Mouse (Mus musculus): ENCODE results near the gene Snx12. TPM values are rescaled to one million over a fixed set of nuclear protein-coding genes. Genes with fewer than 3 reads are reported as not detected.
A peak's percentile ranks its signal among the peaks of the same experiment; 100 is the strongest.
"Not testable (repeated sequence)": the region's sequence is repeated elsewhere in the genome, so short reads cannot be mapped to it uniquely, and the experiment has no call there.

Snx12 gene
- polyA plus RNA-seq, 1 experiment = 55.8 TPM

GRCm38 (mm10) chrX:101157488-101157887, 64.9 kb downstream of the Snx12 start:
- Histone ChIP-seq H3K4me3 (ENCODE audit: insufficient read depth, low read length) (no peak overlapping the region), H3K27ac (ENCODE audit: insufficient read depth, low read depth, low read length) (no peak overlapping the region), H3K4me1 (ENCODE audit: control insufficient read depth, insufficient read depth, low read length) (peaks cover 3% of the 10 kb centered on the region; the same call in 1 of the 2 replicates)
- TF ChIP-seq CTCF (IDR thresholded peaks at IDR 0.05; ENCODE audit: low read depth, low read length) (no peak), POLR2A (IDR thresholded peaks at IDR 0.05; ENCODE audit: borderline replicate concordance, low read depth, low read length) (no peak)

- TF ChIP-seq CTCF (IDR thresholded peaks at IDR 0.05; ENCODE audit: low read depth, low read length) = no peak
- TF ChIP-seq POLR2A (IDR thresholded peaks at IDR 0.05; ENCODE audit: borderline replicate concordance, low read depth, low read length) = no peak
- Histone ChIP-seq H3K27ac (ENCODE audit: insufficient read depth, low read depth, low read length) (no peak overlapping the region), H3K4me3 (ENCODE audit: insufficient read depth, low read length) (no peak overlapping the region), H3K4me1 (ENCODE audit: control insufficient read depth, insufficient read depth, low read length) (peaks cover 3% of the 10 kb centered on the region; the same call in 1 of the 2 replicates)
These were observed 66.0 kb downstream of the Snx12 start for GRCm38 (mm10) chrX:101156369-101156768.

- Histone ChIP-seq H3K4me1 (ENCODE audit: control insufficient read depth, insufficient read depth, low read length) (no peaks in the 10 kb centered on the region), H3K4me3 (ENCODE audit: insufficient read depth, low read length) (no peak overlapping the region), H3K27ac (ENCODE audit: insufficient read depth, low read depth, low read length) (no peak overlapping the region)
- TF ChIP-seq POLR2A (IDR thresholded peaks at IDR 0.05; ENCODE audit: borderline replicate concordance, low read depth, low read length) = no peak
- TF ChIP-seq CTCF (IDR thresholded peaks at IDR 0.05; ENCODE audit: low read depth, low read length) = no peak
These were observed 74.9 kb downstream of the Snx12 start for GRCm38 (mm10) chrX:101147506-101147905.

- Histone ChIP-seq H3K4me3 (ENCODE audit: insufficient read depth, low read length) (peak overlapping the region; percentile 40), H3K4me1 (ENCODE audit: control insufficient read depth, insufficient read depth, low read length) (0 out of 2 replicates have a peak, but pooled peaks cover 2% of the 10 kb centered on the region), H3K27ac (ENCODE audit: insufficient read depth, low read depth, low read length) (peak overlapping the region; percentile 80)
- no peak for TF ChIP-seq CTCF (IDR thresholded peaks at IDR 0.05; ENCODE audit: low read depth, low read length)
- no peak for TF ChIP-seq POLR2A (IDR thresholded peaks at IDR 0.05; ENCODE audit: borderline replicate concordance, low read depth, low read length)
These were observed 90.2 kb downstream of the Snx12 start for GRCm38 (mm10) chrX:101131992-101132791.

- no peak overlapping the region for H3K27ac ChIP-seq (ENCODE audit: insufficient read depth, low read depth, low read length)
- TF ChIP-seq POLR2A (IDR thresholded peaks at IDR 0.05; ENCODE audit: borderline replicate concordance, low read depth, low read length) (no peak), CTCF (IDR thresholded peaks at IDR 0.05; ENCODE audit: low read depth, low read length) (no peak)
- H3K4me3 ChIP-seq (ENCODE audit: insufficient read depth, low read length) = no peak overlapping the region
- H3K4me1 ChIP-seq (ENCODE audit: control insufficient read depth, insufficient read depth, low read length) = peaks cover 8% of the 10 kb centered on the region
These were observed 91.4 kb downstream of the Snx12 start for GRCm38 (mm10) chrX:101131001-101131400.

- peaks cover 12% of the 10 kb centered on the region for H3K4me1 ChIP-seq (ENCODE audit: control insufficient read depth, insufficient read depth, low read length)
- H3K4me3 ChIP-seq (ENCODE audit: insufficient read depth, low read length) = no peak overlapping the region
- no peak for TF ChIP-seq CTCF (IDR thresholded peaks at IDR 0.05; ENCODE audit: low read depth, low read length)
- TF ChIP-seq POLR2A (IDR thresholded peaks at IDR 0.05; ENCODE audit: borderline replicate concordance, low read depth, low read length) = no peak
- no peak overlapping the region for H3K27ac ChIP-seq (ENCODE audit: insufficient read depth, low read depth, low read length)
These were observed 93.8 kb downstream of the Snx12 start for GRCm38 (mm10) chrX:101128559-101128958.

GRCm38 (mm10) chrX:101126977-101127376, 95.4 kb downstream of the Snx12 start:
- TF ChIP-seq CTCF (IDR thresholded peaks at IDR 0.05; ENCODE audit: low read depth, low read length) (no peak), POLR2A (IDR thresholded peaks at IDR 0.05; ENCODE audit: borderline replicate concordance, low read depth, low read length) (no peak)
- H3K27ac ChIP-seq (ENCODE audit: insufficient read depth, low read depth, low read length) = no peak overlapping the region
- H3K4me1 ChIP-seq (ENCODE audit: control insufficient read depth, insufficient read depth, low read length) = peaks cover 11% of the 10 kb centered on the region
- H3K4me3 ChIP-seq (ENCODE audit: insufficient read depth, low read length) = no peak overlapping the region

- Histone ChIP-seq H3K4me1 (ENCODE audit: control insufficient read depth, insufficient read depth, low read length) (peaks cover 10% of the 10 kb centered on the region), H3K4me3 (ENCODE audit: insufficient read depth, low read length) (no peak overlapping the region), H3K27ac (ENCODE audit: insufficient read depth, low read depth, low read length) (no peak overlapping the region)
- no peak for TF ChIP-seq CTCF (IDR thresholded peaks at IDR 0.05; ENCODE audit: low read depth, low read length)
- TF ChIP-seq POLR2A (IDR thresholded peaks at IDR 0.05; ENCODE audit: borderline replicate concordance, low read depth, low read length) = no peak
These were observed 95.8 kb downstream of the Snx12 start for GRCm38 (mm10) chrX:101126474-101126955.

- Histone ChIP-seq H3K27ac (ENCODE audit: insufficient read depth, low read depth, low read length) (no peak overlapping the region), H3K4me3 (ENCODE audit: insufficient read depth, low read length) (no peak overlapping the region), H3K4me1 (ENCODE audit: control insufficient read depth, insufficient read depth, low read length) (0 out of 2 replicates have a peak, but pooled peaks cover under 1% of the 10 kb centered on the region)
- TF ChIP-seq POLR2A (IDR thresholded peaks at IDR 0.05; ENCODE audit: borderline replicate concordance, low read depth, low read length) (no peak), CTCF (IDR thresholded peaks at IDR 0.05; ENCODE audit: low read depth, low read length) (no peak)
These were observed 101.8 kb downstream of the Snx12 start for GRCm38 (mm10) chrX:101120546-101120945.

- Histone ChIP-seq H3K4me1 (ENCODE audit: control insufficient read depth, insufficient read depth, low read length) (no peaks in the 10 kb centered on the region), H3K27ac (ENCODE audit: insufficient read depth, low read depth, low read length) (no peak within 1 kb of the TSS), H3K4me3 (ENCODE audit: insufficient read depth, low read length) (no peak within 1 kb of the TSS)
- TF ChIP-seq POLR2A (IDR thresholded peaks at IDR 0.05; ENCODE audit: borderline replicate concordance, low read depth, low read length) = no peak
- TF ChIP-seq CTCF (IDR thresholded peaks at IDR 0.05; ENCODE audit: low read depth, low read length) = no peak
These were observed 136.4 kb downstream of the Snx12 start, which contains the start of gene Slc7a3 for GRCm38 (mm10) chrX:101085920-101086319. TSS of gene Slc7a3 (minus strand) at chrX:101086020.

GRCm38 (mm10) chrX:101085211-101085610, 137.2 kb downstream of the Snx12 start:
- not testable (repeated sequence) for H3K27ac ChIP-seq (ENCODE audit: insufficient read depth, low read depth, low read length); H3K4me3 ChIP-seq (ENCODE audit: insufficient read depth, low read length); H3K4me1 ChIP-seq (ENCODE audit: control insufficient read depth, insufficient read depth, low read length)

Data from bone marrow macrophage, adult 2 months (primary cell).